Mouse (Mus musculus) testis, adult 2 months (tissue): Measurements from ENCODE around the gene Epb41l2. TPM values are rescaled to one million over a fixed set of nuclear protein-coding genes. Genes with fewer than 3 reads are reported as not detected.

Experiments used
- H3K27ac ChIP-seq: fragments of 200-500 bp; 2 replicates; pipeline ENCODE4 v1.5.1; 2012; ENCODE audit warnings: low read depth, low read length; ENCODE audit not compliant: control insufficient read depth, insufficient read depth
- H3K27me3 ChIP-seq: fragments of 200-500 bp; 2 replicates; pipeline ENCODE4 v1.6.1; 2012; ENCODE audit warnings: mild to moderate bottlenecking, low read length, moderate library complexity; ENCODE audit not compliant: control insufficient read depth, insufficient read depth
- H3K36me3 ChIP-seq: fragments of 200-500 bp; 2 replicates; pipeline ENCODE4 v1.6.1; 2012; ENCODE audit warnings: mild to moderate bottlenecking, low read length; ENCODE audit not compliant: control insufficient read depth, insufficient read depth
- H3K4me1 ChIP-seq: fragments of 200-500 bp; 2 replicates; pipeline ENCODE4 v1.6.1; 2012; ENCODE audit warnings: low read length; ENCODE audit not compliant: control insufficient read depth, insufficient read depth
- H3K4me3 ChIP-seq: fragments of 200-500 bp; 2 replicates; pipeline ENCODE4 v1.5.1; 2012; ENCODE audit warnings: low read depth, mild to moderate bottlenecking, low read length, moderate library complexity, mixed read lengths; ENCODE audit not compliant: control insufficient read depth
- CTCF ChIP-seq: fragments of 200-500 bp; IDR thresholded peaks from 2 replicates; pipeline ENCODE4 v1.5.1; 2012; ENCODE audit warnings: low read depth, mild to moderate bottlenecking, inconsistent platforms, low read length, moderate library complexity; ENCODE audit not compliant: control insufficient read depth, insufficient read depth, insufficient replicate concordance
- POLR2A ChIP-seq: fragments of 200-500 bp; IDR thresholded peaks from 2 replicates; pipeline ENCODE4 v1.6.1; 2012; ENCODE audit warnings: low read depth, mild to moderate bottlenecking, inconsistent platforms, low read length, moderate library complexity; ENCODE audit not compliant: control insufficient read depth
- polyA plus RNA-seq: library from polyadenylated mRNA; depleted of rRNA; stranded (reverse); fragments of >200 nt; gene quantifications from 2 replicates; pipeline ENCODE4 v1.2.3, GENCODE M21; 2012

Epb41l2 gene
- polyA plus RNA-seq, 1 experiment, result 162 TPM

DNA sequence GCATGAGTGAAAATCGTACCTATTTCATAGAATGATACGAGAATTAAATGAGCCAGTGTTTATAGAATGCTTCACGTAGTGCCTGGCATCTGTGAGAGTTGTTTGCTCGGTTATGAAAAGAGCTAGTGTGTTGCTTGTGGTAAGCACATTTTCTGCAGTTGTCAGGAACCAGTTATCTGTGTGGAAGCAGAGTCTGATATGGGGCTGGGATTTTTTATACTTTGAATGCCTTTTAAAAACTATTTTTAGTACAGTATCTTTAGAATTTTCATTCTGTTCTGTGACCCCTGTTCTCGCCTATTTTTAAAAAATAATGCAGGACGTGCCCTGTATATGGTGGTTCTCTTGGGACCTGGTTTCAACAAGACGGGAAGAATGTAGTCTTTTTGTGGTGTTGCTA, 6.1 kb downstream of the Epb41l2 start:
- no peaks in the 10 kb centered on the region for H3K27me3 ChIP-seq
- H3K4me3 ChIP-seq, result no peak overlapping the region
- no peaks in the 10 kb centered on the region for H3K36me3 ChIP-seq
- peaks cover 3% of the 10 kb centered on the region for H3K4me1 ChIP-seq
- TF ChIP-seq CTCF (no peak), POLR2A (no peak)
- no peak overlapping the region for H3K27ac ChIP-seq

DNA sequence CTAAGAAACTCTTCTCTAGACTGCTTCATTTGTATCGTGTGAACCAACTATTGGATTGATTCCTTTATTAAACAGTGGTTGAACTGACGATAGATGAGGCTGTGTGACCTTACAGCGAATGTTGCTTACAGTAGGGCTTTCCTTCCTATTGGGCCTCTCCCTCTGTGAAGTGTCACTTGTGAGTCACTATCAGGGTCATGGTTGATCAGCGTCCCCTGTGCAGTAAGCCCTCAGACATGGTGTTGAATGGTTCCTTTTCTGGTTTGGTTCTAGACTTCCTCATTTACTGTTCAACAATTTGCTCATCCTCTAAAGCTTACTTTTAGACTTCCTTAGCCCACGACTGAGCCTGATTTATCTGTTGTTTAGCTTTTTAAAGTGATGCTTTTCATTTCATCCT, 7.1 kb downstream of the Epb41l2 start:
- no peaks in the 10 kb centered on the region for H3K27me3 ChIP-seq
- H3K36me3 ChIP-seq, result no peaks in the 10 kb centered on the region
- TF ChIP-seq CTCF, result no peak
- no peak for TF ChIP-seq POLR2A
- no peak overlapping the region for H3K4me3 ChIP-seq
- peaks cover 3% of the 10 kb centered on the region for H3K4me1 ChIP-seq
- H3K27ac ChIP-seq, result no peak overlapping the region

DNA sequence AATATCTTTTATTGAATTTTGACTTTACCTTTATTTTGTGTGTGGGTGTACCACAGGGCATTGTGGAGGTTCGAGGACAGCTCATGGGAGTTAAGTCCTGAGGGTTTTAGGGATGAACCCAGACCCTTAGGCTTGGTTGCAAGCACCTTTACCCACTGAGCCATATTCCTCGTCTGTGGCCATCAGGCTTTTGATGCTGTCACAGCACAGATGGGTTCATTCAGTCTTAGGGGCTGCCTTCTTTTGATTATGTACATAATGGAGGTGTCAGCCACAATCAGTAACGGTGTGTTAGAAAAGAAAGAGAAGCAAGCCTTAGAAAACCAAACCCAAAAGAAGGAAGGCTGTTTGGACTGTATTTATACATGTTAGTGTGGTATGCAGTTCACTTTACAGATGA, 9.3 kb downstream of the Epb41l2 start:
- Histone ChIP-seq H3K36me3 (no peaks in the 10 kb centered on the region), H3K4me1 (peaks cover 3% of the 10 kb centered on the region; the same call in 1 of the 2 replicates), H3K4me3 (no peak overlapping the region), H3K27me3 (no peaks in the 10 kb centered on the region), H3K27ac (no peak overlapping the region)
- TF ChIP-seq POLR2A (no peak), CTCF (no peak)

DNA sequence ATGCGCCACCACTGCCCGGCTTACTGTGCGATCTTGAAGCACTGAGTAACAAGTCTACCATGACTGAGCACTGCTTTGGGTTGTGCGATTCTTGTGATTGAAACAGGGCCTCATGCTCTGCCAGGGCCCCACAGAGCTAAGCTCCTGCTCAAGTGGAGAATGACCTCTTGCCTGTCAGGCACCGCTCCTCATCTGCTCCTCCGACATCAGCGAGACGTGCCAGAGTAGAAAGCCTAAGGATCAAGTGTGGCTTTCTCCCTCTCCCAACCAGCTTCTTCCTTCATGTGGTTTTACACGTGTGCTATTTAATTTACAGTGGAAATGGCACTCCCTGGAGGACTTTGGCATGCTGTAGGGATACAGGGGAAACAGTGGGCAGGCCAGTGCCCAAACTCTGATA, 10.1 kb downstream of the Epb41l2 start:
- peaks cover 3% of the 10 kb centered on the region; the same call in 1 of the 2 replicates for H3K4me1 ChIP-seq
- H3K36me3 ChIP-seq, result no peaks in the 10 kb centered on the region

DNA sequence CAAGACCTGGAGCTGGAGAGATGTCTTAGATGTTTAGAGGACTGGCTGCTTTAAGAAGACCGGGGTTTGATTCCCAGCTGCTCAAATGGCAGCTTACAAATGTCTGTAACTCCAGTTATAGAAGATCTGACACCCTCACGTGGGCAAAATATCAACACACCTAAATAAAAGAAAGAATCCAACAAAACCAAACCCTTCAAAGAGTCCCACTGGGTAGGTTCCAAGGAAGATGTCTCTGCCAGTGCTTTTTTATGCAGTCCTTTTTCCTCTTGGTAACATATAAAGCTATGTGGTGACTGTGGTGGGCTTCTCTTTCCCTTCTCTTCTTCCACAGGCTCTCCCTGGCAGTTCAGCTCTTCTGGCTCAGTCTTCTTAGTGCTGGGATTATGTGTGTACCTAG, 11.7 kb downstream of the Epb41l2 start:
- TF ChIP-seq POLR2A (no peak), CTCF (no peak)
- peaks cover 5% of the 10 kb centered on the region; the same call in 1 of the 2 replicates for H3K4me1 ChIP-seq

More for the DNA sequence above, 10.1 kb downstream of the Epb41l2 start:
- TF ChIP-seq POLR2A, result no peak
- TF ChIP-seq CTCF, result no peak
- Histone ChIP-seq H3K4me3 (no peak overlapping the region), H3K27me3 (no peaks in the 10 kb centered on the region), H3K27ac (peak overlapping the region; percentile 49; the same call in 1 of the 2 replicates)

DNA sequence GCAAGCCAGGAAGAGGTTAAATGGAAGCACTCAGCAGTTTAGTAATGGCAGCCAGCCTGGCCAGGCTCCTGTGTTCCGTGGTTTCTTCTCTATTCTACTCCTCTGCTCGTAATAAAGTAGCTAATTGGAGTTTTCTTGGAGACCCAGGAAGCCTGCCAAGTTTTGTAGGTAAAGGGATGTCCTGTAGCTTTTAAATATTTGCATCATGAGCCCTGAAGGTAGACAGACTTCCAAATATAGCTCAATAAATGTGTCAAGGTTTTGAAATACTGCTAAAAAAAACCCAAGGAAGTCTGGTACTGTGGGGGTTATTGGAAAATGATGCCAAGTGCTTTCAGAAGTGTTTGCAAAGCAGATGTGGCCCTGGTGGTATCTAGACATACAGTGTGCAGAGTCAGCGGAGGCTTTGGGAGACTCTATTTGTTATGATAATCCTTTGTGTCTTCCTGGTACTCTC, 12.3 kb downstream of the Epb41l2 start:
- Histone ChIP-seq H3K27me3 (no peaks in the 10 kb centered on the region), H3K36me3 (no peaks in the 10 kb centered on the region), H3K27ac (no peak overlapping the region), H3K4me3 (no peak overlapping the region), H3K4me1 (peaks cover 5% of the 10 kb centered on the region; the same call in 1 of the 2 replicates)
- no peak for TF ChIP-seq CTCF
- TF ChIP-seq POLR2A, result no peak

More for the DNA sequence above, 11.7 kb downstream of the Epb41l2 start:
- H3K4me3 ChIP-seq, result no peak overlapping the region
- H3K27me3 ChIP-seq, result no peaks in the 10 kb centered on the region
- H3K36me3 ChIP-seq, result no peaks in the 10 kb centered on the region
- H3K27ac ChIP-seq, result no peak overlapping the region

DNA sequence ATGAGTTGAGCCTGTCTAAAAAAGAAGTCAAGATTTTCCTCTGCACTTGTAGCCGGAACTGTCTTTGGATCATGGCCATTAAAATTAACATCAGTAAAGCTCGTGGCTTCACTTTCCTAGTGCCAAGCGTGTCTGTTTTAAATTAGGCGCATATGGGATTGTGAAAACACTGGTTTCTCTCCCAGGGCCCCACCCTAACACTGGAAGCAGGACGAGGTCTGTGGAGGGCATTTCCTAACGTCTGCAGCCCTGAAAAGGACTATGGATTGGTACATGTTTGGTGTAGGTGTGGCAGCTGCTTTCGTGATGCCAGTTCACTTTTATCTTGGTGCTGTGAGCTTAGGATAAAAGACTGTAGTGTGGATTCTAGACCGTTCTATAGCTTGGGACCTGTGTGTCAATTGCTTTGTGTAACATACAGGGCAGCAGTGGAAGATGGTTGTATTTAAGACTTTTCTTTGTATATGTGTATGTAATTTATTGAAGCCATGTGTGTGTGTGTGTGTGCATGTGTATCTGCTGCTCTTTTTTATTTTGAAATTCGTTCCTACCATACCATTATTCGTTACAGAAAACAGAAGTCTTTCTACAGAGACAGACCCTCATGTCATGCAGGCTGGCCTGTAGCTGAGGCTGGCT, 13.0 kb downstream of the Epb41l2 start:
- H3K27ac ChIP-seq, result no peak overlapping the region
- H3K4me1 ChIP-seq, result peaks cover 5% of the 10 kb centered on the region; the same call in 1 of the 2 replicates
- H3K36me3 ChIP-seq, result no peaks in the 10 kb centered on the region
- no peak for TF ChIP-seq POLR2A
- TF ChIP-seq CTCF, result no peak
- no peaks in the 10 kb centered on the region for H3K27me3 ChIP-seq
- no peak overlapping the region for H3K4me3 ChIP-seq
